Mouse (Mus musculus): ENCODE measurements at regions not wholly inside any gene's neighbourhood (a gene's known extent, or its start where the extent isn't known, plus 50 kb on each side); places are given as distances from the start of the nearest gene placed in this dataset.

- Histone ChIP-seq H3K9ac (no peak overlapping the region), H3K27me3 (no peaks in the 10 kb centered on the region), H3K27ac (replicated peaks) (peak overlapping the region; percentile 87), H3K9me3 (no peaks in the 10 kb centered on the region; the same call in 1 of the 2 replicates), H3K36me3 (no peaks in the 10 kb centered on the region), H3K4me3 (no peak overlapping the region), H3K4me2 (peak overlapping the region; percentile 32), H3K4me1 (replicated peaks) (peaks cover 14% of the 10 kb centered on the region; the same call in 1 of the 2 replicates)
- peak; percentile 66 for ATAC-seq (ENCODE audit: low FRiP score, low read depth)
- 25% methylated on average over 12 of the region's 12 CpGs for WGBS
These were observed 285.3 kb upstream of the Mpdz start for GRCm38 (mm10) chr4:81727735-81728581.

- no peaks in the 10 kb centered on the region; the same call in 1 of the 2 replicates for H3K9me3 ChIP-seq
- H3K36me3 ChIP-seq = no peaks in the 10 kb centered on the region
- H3K4me3 ChIP-seq = no peak overlapping the region
- peaks cover 14% of the 10 kb centered on the region; the same call in 1 of the 2 replicates for H3K4me1 ChIP-seq (replicated peaks)
- H3K27me3 ChIP-seq = no peaks in the 10 kb centered on the region
- 21% methylated on average over 16 of the region's 16 CpGs for WGBS
- peak; percentile 91 for ATAC-seq (ENCODE audit: low FRiP score, low read depth)
- H3K9ac ChIP-seq = no peak overlapping the region
- peak overlapping the region; percentile 87 for H3K27ac ChIP-seq (replicated peaks)
- peak overlapping the region; percentile 32 for H3K4me2 ChIP-seq
These were observed 284.4 kb upstream of the Mpdz start for GRCm38 (mm10) chr4:81726761-81727723.

GRCm38 (mm10) chr4:81724751-81725150, 282.1 kb upstream of the Mpdz start:
- no peak for ATAC-seq (ENCODE audit: low FRiP score, low read depth)
- Histone ChIP-seq H3K4me3 (no peak overlapping the region), H3K27ac (replicated peaks) (no peak overlapping the region), H3K4me1 (replicated peaks) (peaks cover 14% of the 10 kb centered on the region; the same call in 1 of the 2 replicates), H3K9me3 (no peaks in the 10 kb centered on the region; the same call in 1 of the 2 replicates), H3K4me2 (no peak overlapping the region), H3K36me3 (no peaks in the 10 kb centered on the region), H3K9ac (no peak overlapping the region), H3K27me3 (no peaks in the 10 kb centered on the region)
- WGBS = 98% methylated on average over 2 of the region's 2 CpGs

DNA sequence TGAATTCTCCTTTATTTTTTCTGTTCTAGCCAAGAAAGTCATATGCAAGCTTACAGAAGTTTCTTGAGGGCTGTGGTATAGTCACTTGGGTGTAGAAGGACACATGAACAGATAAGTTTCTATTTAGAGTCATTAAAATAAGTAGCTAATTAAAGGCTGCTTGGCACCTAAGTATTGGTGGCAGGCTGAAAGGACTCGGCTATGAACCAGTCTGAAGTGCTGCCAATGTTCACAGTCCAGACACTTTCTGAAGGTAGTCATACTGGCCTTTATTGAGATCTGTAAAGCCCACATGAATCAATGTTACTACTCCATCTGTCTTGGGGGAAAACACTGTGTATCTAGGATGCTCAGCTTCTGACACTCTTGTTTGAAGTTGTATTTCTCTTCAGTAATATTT, 269.8 kb upstream of the Mpdz start:
- no peaks in the 10 kb centered on the region for H3K36me3 ChIP-seq

DNA sequence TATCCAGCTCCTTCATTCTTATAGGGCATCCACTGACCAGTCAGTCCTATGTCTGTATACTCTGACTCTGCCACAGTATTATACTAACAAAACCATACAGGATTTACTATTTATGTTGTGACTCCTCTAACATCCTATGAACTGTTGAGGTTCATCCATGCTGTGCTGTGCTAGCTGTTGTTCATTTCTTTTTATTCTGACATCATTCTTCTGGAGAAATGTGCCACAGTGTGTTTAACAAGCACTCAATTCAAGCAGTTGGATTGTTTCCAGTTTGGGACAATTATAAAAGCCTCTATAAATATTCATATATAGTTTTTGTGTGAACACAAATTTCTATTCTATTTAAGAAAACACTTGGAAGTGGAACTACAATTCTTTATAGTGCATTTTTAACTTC, 252.6 kb upstream of the Mpdz start:
- H3K27ac ChIP-seq (replicated peaks) = no peak overlapping the region
- H3K4me3 ChIP-seq = no peak overlapping the region
- H3K36me3 ChIP-seq = no peaks in the 10 kb centered on the region
- H3K4me1 ChIP-seq (replicated peaks) = no peaks in the 10 kb centered on the region
- H3K9me3 ChIP-seq = no peaks in the 10 kb centered on the region
- H3K9ac ChIP-seq = no peak overlapping the region
- H3K27me3 ChIP-seq = no peaks in the 10 kb centered on the region
- H3K4me2 ChIP-seq = no peak overlapping the region
- no peak for ATAC-seq (ENCODE audit: low FRiP score, low read depth)

More for the DNA sequence above, 269.8 kb upstream of the Mpdz start:
- 74% methylated on average over 1 of the region's 1 CpGs for WGBS
- Histone ChIP-seq H3K9me3 (no peaks in the 10 kb centered on the region), H3K4me2 (no peak overlapping the region), H3K4me1 (replicated peaks) (no peaks in the 10 kb centered on the region), H3K27ac (replicated peaks) (no peak overlapping the region), H3K4me3 (no peak overlapping the region), H3K9ac (no peak overlapping the region), H3K27me3 (no peaks in the 10 kb centered on the region)
- no peak for ATAC-seq (ENCODE audit: low FRiP score, low read depth)

DNA sequence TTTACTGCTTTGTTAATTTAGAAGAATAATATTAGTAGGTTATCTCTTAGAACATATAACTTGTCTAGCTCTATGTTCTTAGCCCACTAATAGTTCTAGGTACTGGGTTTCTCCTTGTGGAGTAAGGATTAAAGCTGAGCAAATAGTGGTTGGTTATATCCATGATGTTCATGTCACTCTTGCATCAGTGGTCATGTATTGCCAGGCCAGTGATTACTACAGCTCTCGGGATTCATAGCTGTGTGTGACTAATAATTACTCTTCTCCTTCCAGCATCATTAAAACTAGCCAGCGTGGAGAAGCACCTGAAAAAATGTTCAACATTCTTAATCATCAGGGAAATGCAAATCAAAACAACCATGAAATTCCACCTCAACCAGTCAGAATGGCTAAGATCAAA, 234.6 kb upstream of the Mpdz start:
- Histone ChIP-seq H3K4me2 (no peak overlapping the region), H3K4me1 (replicated peaks) (no peaks in the 10 kb centered on the region), H3K9ac (no peak overlapping the region), H3K9me3 (no peaks in the 10 kb centered on the region), H3K4me3 (no peak overlapping the region), H3K27me3 (no peaks in the 10 kb centered on the region), H3K27ac (replicated peaks) (no peak overlapping the region), H3K36me3 (no peaks in the 10 kb centered on the region)
- ATAC-seq (ENCODE audit: low FRiP score, low read depth) = no peak
- WGBS = 81% methylated on average over 2 of the region's 2 CpGs

- whole genome bisulfite sequencing = 88% methylated on average over 2 of the region's 2 CpGs
- H3K27me3 ChIP-seq = no peaks in the 10 kb centered on the region
- H3K9me3 ChIP-seq = no peaks in the 10 kb centered on the region
- H3K4me2 ChIP-seq = no peak overlapping the region
- no peaks in the 10 kb centered on the region for H3K36me3 ChIP-seq
- H3K4me1 ChIP-seq (replicated peaks) = no peaks in the 10 kb centered on the region
- H3K9ac ChIP-seq = no peak overlapping the region
- no peak for ATAC-seq (ENCODE audit: low FRiP score, low read depth)
- H3K27ac ChIP-seq (replicated peaks) = no peak overlapping the region
- no peak overlapping the region for H3K4me3 ChIP-seq
These were observed 232.3 kb upstream of the Mpdz start for GRCm38 (mm10) chr4:81674871-81675270.

GRCm38 (mm10) chr4:81673398-81674265, 231.0 kb upstream of the Mpdz start:
- H3K36me3 ChIP-seq = no peaks in the 10 kb centered on the region

GRCm38 (mm10) chr4:81671986-81672385, 229.4 kb upstream of the Mpdz start:
- no peaks in the 10 kb centered on the region for H3K9me3 ChIP-seq
- no peaks in the 10 kb centered on the region; the same call in 1 of the 2 replicates for H3K4me1 ChIP-seq (replicated peaks)
- ATAC-seq (ENCODE audit: low FRiP score, low read depth) = no peak
- 84% methylated on average over 2 of the region's 2 CpGs for WGBS
- H3K4me3 ChIP-seq = no peak overlapping the region
- no peaks in the 10 kb centered on the region for H3K36me3 ChIP-seq
- H3K27ac ChIP-seq (replicated peaks) = no peak overlapping the region
- no peak overlapping the region for H3K9ac ChIP-seq
- no peaks in the 10 kb centered on the region for H3K27me3 ChIP-seq
- H3K4me2 ChIP-seq = no peak overlapping the region

More at GRCm38 (mm10) chr4:81673398-81674265, 231.0 kb upstream of the Mpdz start:
- WGBS = 84% methylated on average over 4 of the region's 4 CpGs
- H3K4me2 ChIP-seq = no peak overlapping the region
- H3K4me1 ChIP-seq (replicated peaks) = no peaks in the 10 kb centered on the region; the same call in 1 of the 2 replicates
- ATAC-seq (ENCODE audit: low FRiP score, low read depth) = no peak
- no peak overlapping the region for H3K4me3 ChIP-seq
- H3K9ac ChIP-seq = no peak overlapping the region
- no peaks in the 10 kb centered on the region for H3K27me3 ChIP-seq
- no peak overlapping the region for H3K27ac ChIP-seq (replicated peaks)
- no peaks in the 10 kb centered on the region for H3K9me3 ChIP-seq

DNA sequence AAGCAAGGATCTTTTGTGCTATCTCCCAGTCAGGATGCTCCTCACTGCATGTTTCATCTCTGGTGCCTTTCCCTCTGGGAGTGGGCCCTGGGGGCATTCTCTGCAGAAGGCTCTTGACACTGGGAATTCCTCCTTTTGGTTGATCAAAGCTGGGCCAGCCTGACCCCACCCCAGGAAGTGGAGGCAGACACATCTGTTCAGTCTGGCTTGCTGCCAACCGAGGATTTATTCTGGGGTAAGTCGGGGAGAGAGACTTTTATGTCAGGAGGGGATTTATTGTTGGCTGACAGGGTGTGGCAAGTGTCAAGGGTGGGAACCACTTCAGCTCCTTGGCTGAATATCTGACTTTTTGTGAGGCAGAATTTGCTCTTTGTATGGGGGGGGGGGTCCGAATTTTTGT, 226.6 kb upstream of the Mpdz start:
- WGBS = 22% methylated on average over 3 of the region's 3 CpGs
- H3K27ac ChIP-seq (replicated peaks) = no peak overlapping the region
- 0 out of 2 replicates have a peak, but pooled peaks have one; percentile 23 for ATAC-seq (ENCODE audit: low FRiP score, low read depth)

GRCm38 (mm10) chr4:81661096-81661495, 218.5 kb upstream of the Mpdz start:
- Histone ChIP-seq H3K4me2 (no peak overlapping the region), H3K9me3 (no peaks in the 10 kb centered on the region), H3K27me3 (no peaks in the 10 kb centered on the region), H3K36me3 (no peaks in the 10 kb centered on the region), H3K4me1 (replicated peaks) (no peaks in the 10 kb centered on the region), H3K9ac (no peak overlapping the region), H3K27ac (replicated peaks) (no peak overlapping the region), H3K4me3 (no peak overlapping the region)
- ATAC-seq (ENCODE audit: low FRiP score, low read depth) = no peak

More for the DNA sequence above, 226.6 kb upstream of the Mpdz start:
- Histone ChIP-seq H3K4me3 (no peak overlapping the region), H3K9ac (no peak overlapping the region), H3K4me2 (no peak overlapping the region), H3K4me1 (replicated peaks) (no peaks in the 10 kb centered on the region; the same call in 1 of the 2 replicates), H3K36me3 (no peaks in the 10 kb centered on the region), H3K9me3 (no peaks in the 10 kb centered on the region), H3K27me3 (no peaks in the 10 kb centered on the region)
